Mouse (Mus musculus): ENCODE data around the gene Rad51b.

The Rad51b gene

GRCm38 (mm10) chr12:79687683-79688386 is 390.8 kb downstream of the Rad51b start:
- no peak for TF ChIP-seq CTCF (conservative IDR thresholded peaks at IDR 0.05; ENCODE audit: low read length)
- no peak for TF ChIP-seq NANOG (IDR thresholded peaks at IDR 0.05; ENCODE audit: borderline replicate concordance, low read length)
- no peak for TF ChIP-seq POU5F1 (IDR thresholded peaks at IDR 0.05; ENCODE audit: borderline replicate concordance, low read length)

GRCm38 (mm10) chr12:79689299-79689698 is 392.2 kb downstream of the Rad51b start:
- H3K4me3 ChIP-seq (replicated peaks; ENCODE audit: low read length) = no peak overlapping the region
- peaks cover 24% of the 10 kb centered on the region for H3K4me1 ChIP-seq (replicated peaks; ENCODE audit: low read depth, low read length)
- no peak for TF ChIP-seq NANOG (IDR thresholded peaks at IDR 0.05; ENCODE audit: borderline replicate concordance, low read length)
- TF ChIP-seq POU5F1 (IDR thresholded peaks at IDR 0.05; ENCODE audit: borderline replicate concordance, low read length) = no peak
- TF ChIP-seq CTCF (conservative IDR thresholded peaks at IDR 0.05; ENCODE audit: low read length) = no peak
- no peaks in the 10 kb centered on the region for H3K36me3 ChIP-seq (ENCODE audit: insufficient read depth, low read length)
- H3K9me3 ChIP-seq (ENCODE audit: low read length) = no peaks in the 10 kb centered on the region
- no peaks in the 10 kb centered on the region for H3K27me3 ChIP-seq (ENCODE audit: insufficient read depth, low read length)

More at GRCm38 (mm10) chr12:79687683-79688386, 390.8 kb downstream of the Rad51b start:
- no peaks in the 10 kb centered on the region for H3K36me3 ChIP-seq (ENCODE audit: insufficient read depth, low read length)
- H3K27me3 ChIP-seq (ENCODE audit: insufficient read depth, low read length) = no peaks in the 10 kb centered on the region
- H3K9me3 ChIP-seq (ENCODE audit: low read length) = no peaks in the 10 kb centered on the region
- H3K4me1 ChIP-seq (replicated peaks; ENCODE audit: low read depth, low read length) = peaks cover 35% of the 10 kb centered on the region
- no peak overlapping the region for H3K4me3 ChIP-seq (replicated peaks; ENCODE audit: low read length)

- H3K27me3 ChIP-seq (ENCODE audit: insufficient read depth, low read length) = no peaks in the 10 kb centered on the region
- H3K4me1 ChIP-seq (replicated peaks; ENCODE audit: low read depth, low read length) = peaks cover 31% of the 10 kb centered on the region
- no peak overlapping the region for H3K4me3 ChIP-seq (replicated peaks; ENCODE audit: low read length)
- no peaks in the 10 kb centered on the region for H3K36me3 ChIP-seq (ENCODE audit: insufficient read depth, low read length)
- TF ChIP-seq POU5F1 (IDR thresholded peaks at IDR 0.05; ENCODE audit: borderline replicate concordance, low read length) = no peak
- TF ChIP-seq CTCF (conservative IDR thresholded peaks at IDR 0.05; ENCODE audit: low read length) = no peak
- no peak for TF ChIP-seq NANOG (IDR thresholded peaks at IDR 0.05; ENCODE audit: borderline replicate concordance, low read length)
- no peaks in the 10 kb centered on the region for H3K9me3 ChIP-seq (ENCODE audit: low read length)
Measured at GRCm38 (mm10) chr12:79691929-79692862, 395.1 kb downstream of the Rad51b start.

GRCm38 (mm10) chr12:79695832-79696434 is 398.9 kb downstream of the Rad51b start:
- Histone ChIP-seq H3K9me3 (ENCODE audit: low read length) (no peaks in the 10 kb centered on the region), H3K27me3 (ENCODE audit: insufficient read depth, low read length) (no peaks in the 10 kb centered on the region), H3K4me3 (replicated peaks; ENCODE audit: low read length) (no peak overlapping the region), H3K4me1 (replicated peaks; ENCODE audit: low read depth, low read length) (peaks cover 27% of the 10 kb centered on the region), H3K36me3 (ENCODE audit: insufficient read depth, low read length) (no peaks in the 10 kb centered on the region)
- no peak for TF ChIP-seq NANOG (IDR thresholded peaks at IDR 0.05; ENCODE audit: borderline replicate concordance, low read length)
- no peak for TF ChIP-seq POU5F1 (IDR thresholded peaks at IDR 0.05; ENCODE audit: borderline replicate concordance, low read length)
- TF ChIP-seq CTCF (conservative IDR thresholded peaks at IDR 0.05; ENCODE audit: low read length) = no peak

- H3K4me1 ChIP-seq (replicated peaks; ENCODE audit: low read depth, low read length) = peaks cover 10% of the 10 kb centered on the region
- no peaks in the 10 kb centered on the region for H3K36me3 ChIP-seq (ENCODE audit: insufficient read depth, low read length)
- no peak for TF ChIP-seq NANOG (IDR thresholded peaks at IDR 0.05; ENCODE audit: borderline replicate concordance, low read length)
- no peak for TF ChIP-seq CTCF (conservative IDR thresholded peaks at IDR 0.05; ENCODE audit: low read length)
- TF ChIP-seq POU5F1 (IDR thresholded peaks at IDR 0.05; ENCODE audit: borderline replicate concordance, low read length) = no peak
- no peaks in the 10 kb centered on the region for H3K27me3 ChIP-seq (ENCODE audit: insufficient read depth, low read length)
- H3K9me3 ChIP-seq (ENCODE audit: low read length) = no peaks in the 10 kb centered on the region
- H3K4me3 ChIP-seq (replicated peaks; ENCODE audit: low read length) = no peak overlapping the region
Measured at GRCm38 (mm10) chr12:79703555-79703954, 406.5 kb downstream of the Rad51b start.

- H3K4me3 ChIP-seq (replicated peaks; ENCODE audit: low read length) = no peak overlapping the region
- no peaks in the 10 kb centered on the region for H3K36me3 ChIP-seq (ENCODE audit: insufficient read depth, low read length)
- no peaks in the 10 kb centered on the region for H3K27me3 ChIP-seq (ENCODE audit: insufficient read depth, low read length)
- H3K9me3 ChIP-seq (ENCODE audit: low read length) = no peaks in the 10 kb centered on the region
- TF ChIP-seq CTCF (conservative IDR thresholded peaks at IDR 0.05; ENCODE audit: low read length) (no peak), NANOG (IDR thresholded peaks at IDR 0.05; ENCODE audit: borderline replicate concordance, low read length) (no peak), POU5F1 (IDR thresholded peaks at IDR 0.05; ENCODE audit: borderline replicate concordance, low read length) (no peak)
- peaks cover 3% of the 10 kb centered on the region; the same call in 1 of the 2 replicates for H3K4me1 ChIP-seq (replicated peaks; ENCODE audit: low read depth, low read length)
Measured at GRCm38 (mm10) chr12:79705501-79706266, 408.6 kb downstream of the Rad51b start.

- no peaks in the 10 kb centered on the region for H3K27me3 ChIP-seq (ENCODE audit: insufficient read depth, low read length)
- no peaks in the 10 kb centered on the region for H3K36me3 ChIP-seq (ENCODE audit: insufficient read depth, low read length)
- TF ChIP-seq CTCF (conservative IDR thresholded peaks at IDR 0.05; ENCODE audit: low read length) (no peak), NANOG (IDR thresholded peaks at IDR 0.05; ENCODE audit: borderline replicate concordance, low read length) (no peak)
- no peak overlapping the region for H3K4me3 ChIP-seq (replicated peaks; ENCODE audit: low read length)
- peaks cover 2% of the 10 kb centered on the region; the same call in 1 of the 2 replicates for H3K4me1 ChIP-seq (replicated peaks; ENCODE audit: low read depth, low read length)
- H3K9me3 ChIP-seq (ENCODE audit: low read length) = no peaks in the 10 kb centered on the region
Measured at GRCm38 (mm10) chr12:79707565-79708422, 410.7 kb downstream of the Rad51b start.

Measured in E14TG2a.4 (cell line).